Mouse (Mus musculus): ENCODE data around the gene Itpkb.
A peak's percentile ranks its signal among the peaks of the same experiment; 100 is the strongest.

The Itpkb gene

GRCm38 (mm10) chr1:180330145-180330706 is at the start of gene Itpkb:
TSS of gene Itpkb (plus strand) at chr1:180330485.
- DNase-seq (ENCODE audit: low read depth, low spot score): peak; percentile 57

GRCm38 (mm10) chr1:180282581-180282980 is 47.7 kb upstream of the Itpkb start:
- DNase-seq (ENCODE audit: low read depth, low spot score): no peak

DNA sequence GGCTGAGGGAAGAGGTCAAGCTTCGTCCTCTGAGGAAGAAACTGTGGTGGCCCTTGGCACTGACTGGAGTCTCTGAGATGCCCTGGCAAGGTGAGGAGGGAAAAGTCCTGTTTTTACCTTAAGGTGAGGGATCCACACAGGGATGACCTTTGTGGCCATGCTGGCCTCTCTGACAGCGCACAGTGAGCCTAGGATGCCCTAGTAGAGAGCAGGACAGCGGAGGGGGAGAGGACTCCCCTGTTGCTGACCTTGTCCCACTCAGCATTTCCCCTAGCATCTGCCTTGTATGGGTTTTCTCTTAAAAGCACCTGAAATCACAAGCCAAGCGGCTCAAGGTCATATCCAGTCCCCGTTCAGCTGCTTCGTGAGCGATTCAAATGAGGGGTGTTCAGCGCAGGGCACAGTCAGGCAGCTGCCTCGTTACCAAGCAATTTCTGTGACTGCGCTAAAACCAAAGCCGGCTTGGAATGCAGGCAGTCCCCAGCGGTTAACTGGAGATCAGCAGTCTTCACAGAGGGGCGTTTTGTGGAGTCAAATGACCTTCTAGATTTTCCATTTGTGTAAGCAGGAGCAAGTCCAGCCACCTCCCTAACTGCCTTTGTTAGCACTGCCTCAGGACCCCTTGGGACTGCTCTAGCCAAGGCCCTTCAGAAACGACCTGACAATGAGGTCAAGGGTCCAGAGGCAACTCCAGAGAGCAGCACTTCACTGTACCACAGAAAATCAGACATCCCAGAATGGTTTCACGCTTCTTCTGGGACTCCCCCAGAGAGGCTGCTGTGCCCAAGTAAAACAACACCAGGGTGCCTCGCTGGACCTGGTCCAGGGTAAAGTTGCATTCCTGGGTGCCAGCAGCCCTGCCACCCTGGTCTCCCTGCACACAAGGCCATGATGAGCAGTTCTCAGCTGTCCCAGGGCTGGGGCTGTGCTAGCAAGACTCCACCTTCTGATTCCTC is 46.2 kb upstream of the Itpkb start:
- peak; percentile 51 for DNase-seq (ENCODE audit: low read depth, low spot score)

DNA sequence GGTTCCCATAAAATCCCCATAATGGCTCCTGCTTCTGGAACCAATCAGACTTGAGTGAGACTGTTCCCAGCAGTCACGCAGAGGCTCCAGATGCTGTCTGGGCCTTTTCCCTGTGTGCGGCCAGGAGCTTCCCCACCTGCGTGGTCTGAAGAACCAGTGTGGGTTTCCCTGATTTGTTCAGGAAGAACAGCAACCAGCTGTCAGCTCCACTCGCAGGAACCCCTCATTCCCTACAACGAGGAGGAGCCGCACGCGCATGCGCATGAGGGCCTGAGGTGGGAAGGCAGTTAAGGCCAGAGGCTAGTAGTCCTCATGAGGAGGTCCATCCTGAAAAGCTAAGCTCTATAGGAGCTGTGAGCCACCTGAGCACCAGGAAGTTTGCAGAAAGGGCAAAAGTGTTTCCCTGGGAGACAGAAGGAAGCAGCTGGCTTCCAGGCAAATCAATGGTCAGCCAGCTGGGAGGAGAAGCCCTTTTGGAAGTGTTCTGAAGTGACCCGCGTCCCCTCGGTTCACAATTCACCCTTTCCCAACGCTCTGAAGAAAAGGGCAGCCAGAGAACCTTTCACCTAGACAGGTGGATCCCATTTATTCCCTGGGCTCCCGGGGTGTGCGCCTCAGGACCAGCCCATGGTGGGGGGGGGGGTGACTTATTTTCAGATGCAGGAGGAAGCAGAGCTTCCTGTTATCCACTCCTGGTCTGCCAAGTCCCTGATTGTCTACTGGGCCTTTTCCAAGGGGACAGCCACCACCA is 44.0 kb upstream of the Itpkb start:
- no peak for DNase-seq (ENCODE audit: low read depth, low spot score)

DNA sequence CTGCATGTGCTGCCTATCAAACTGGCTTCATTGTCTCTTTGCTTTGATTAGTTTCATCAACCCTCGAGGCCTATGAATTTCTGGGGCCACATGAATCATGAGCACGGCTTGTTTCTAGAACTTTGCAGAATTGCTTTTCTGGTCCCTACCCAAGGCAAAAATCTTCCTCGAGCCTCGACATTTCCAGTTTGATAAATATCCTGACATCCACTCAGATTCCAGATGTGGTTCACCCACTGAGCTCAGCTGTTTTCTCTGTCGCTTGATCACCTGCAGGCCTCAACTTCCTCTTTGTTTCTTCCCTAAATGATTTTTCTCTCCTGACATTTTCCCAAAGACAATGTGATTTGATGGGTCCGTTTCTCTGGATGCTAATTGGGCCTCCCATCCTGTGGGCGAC is 42.1 kb upstream of the Itpkb start:
- no peak for DNase-seq (ENCODE audit: low read depth, low spot score)

GRCm38 (mm10) chr1:180288872-180289468 is 41.3 kb upstream of the Itpkb start:
- DNase-seq (ENCODE audit: low read depth, low spot score): no peak

- no peak for DNase-seq (ENCODE audit: low read depth, low spot score)
Observed at GRCm38 (mm10) chr1:180289788-180290187, 40.5 kb upstream of the Itpkb start.

GRCm38 (mm10) chr1:180290358-180290757 is 39.9 kb upstream of the Itpkb start:
- no peak for DNase-seq (ENCODE audit: low read depth, low spot score)

- no peak for DNase-seq (ENCODE audit: low read depth, low spot score)
Observed at GRCm38 (mm10) chr1:180296088-180296487, 34.2 kb upstream of the Itpkb start.

DNA sequence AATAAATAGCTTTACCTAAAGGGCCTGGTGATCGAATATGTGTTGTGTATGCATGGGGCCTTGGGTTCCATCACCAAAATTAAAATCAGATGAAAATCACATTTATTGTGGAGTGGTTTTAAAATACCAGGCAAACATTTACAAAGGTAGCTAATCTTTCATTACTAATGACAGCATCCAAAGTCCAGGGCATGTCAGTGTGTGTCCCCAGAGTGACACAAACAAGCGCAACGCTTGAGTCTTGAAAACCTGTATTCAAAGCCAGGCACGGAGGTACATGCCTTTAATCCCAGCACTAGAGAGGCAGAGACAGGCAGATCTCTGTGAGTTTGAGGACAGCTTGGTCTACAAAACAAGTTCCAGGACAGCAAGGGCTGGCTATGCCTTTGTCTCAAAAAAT is 30.6 kb upstream of the Itpkb start:
- DNase-seq (ENCODE audit: low read depth, low spot score): no peak

DNA sequence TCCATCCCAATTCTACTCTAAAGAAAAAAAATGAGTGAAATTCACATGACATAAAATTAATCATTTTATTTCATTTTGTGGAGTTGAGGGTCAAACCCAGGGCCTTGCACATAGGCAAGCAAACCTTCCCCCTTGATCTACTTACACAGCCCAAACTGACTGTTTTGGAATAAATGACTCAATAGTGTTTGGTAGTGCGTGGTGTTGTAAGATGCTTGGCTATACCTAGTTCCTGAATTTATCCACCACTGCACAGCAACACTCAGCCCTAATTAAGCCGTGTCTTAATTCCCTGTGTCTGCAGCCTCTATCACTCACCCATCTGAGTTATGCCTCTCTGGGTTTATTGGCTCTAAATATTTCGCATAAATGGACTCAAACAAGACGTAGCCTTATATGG is 30.0 kb upstream of the Itpkb start:
- DNase-seq (ENCODE audit: low read depth, low spot score): no peak

GRCm38 (mm10) chr1:180300997-180301396 is 29.3 kb upstream of the Itpkb start:
- DNase-seq (ENCODE audit: low read depth, low spot score): no peak

- DNase-seq (ENCODE audit: low read depth, low spot score): no peak
Observed at GRCm38 (mm10) chr1:180302253-180303120, 27.8 kb upstream of the Itpkb start.

DNA sequence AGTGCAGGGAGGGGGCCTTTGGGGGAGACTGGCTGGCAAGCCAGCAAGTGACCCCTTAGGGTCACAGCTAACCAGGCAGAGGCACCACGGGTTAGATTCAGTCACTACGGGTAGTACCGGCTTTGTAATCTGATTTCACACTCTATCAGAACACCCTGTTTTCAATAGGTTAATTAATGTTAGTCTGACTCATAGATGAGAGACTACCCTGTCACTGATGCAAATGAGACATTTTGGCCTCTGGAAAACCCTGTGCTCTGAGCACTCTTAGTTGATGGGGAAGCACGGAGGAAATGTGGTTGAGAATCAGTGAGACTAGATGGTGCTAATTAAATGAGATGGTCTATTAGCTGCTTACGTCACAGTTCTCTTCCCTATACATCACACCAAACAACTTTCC is 26.7 kb upstream of the Itpkb start:
- no peak for DNase-seq (ENCODE audit: low read depth, low spot score)

GRCm38 (mm10) chr1:180306889-180307288 is 23.4 kb upstream of the Itpkb start:
- no peak for DNase-seq (ENCODE audit: low read depth, low spot score)

DNA sequence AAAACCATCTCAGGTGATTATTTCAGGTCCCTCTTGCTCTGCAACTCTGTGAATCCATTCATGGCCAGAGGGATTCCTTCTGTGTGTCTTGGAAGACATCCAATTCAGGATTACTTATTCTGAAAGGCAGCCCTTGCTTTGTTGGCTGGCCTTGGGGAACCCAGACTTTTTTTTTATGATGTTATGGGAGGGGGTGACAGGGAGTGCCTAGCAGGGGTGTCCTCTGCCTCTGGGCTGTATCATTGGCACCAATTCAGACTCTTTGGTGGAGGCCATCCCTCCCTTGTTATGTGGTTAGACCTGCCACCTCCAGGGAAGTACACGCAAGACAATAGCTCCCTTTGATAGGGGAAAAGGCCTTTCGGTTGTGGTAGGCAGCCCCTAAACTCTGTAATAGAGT is 22.6 kb upstream of the Itpkb start:
- no peak for DNase-seq (ENCODE audit: low read depth, low spot score)

- no peak for DNase-seq (ENCODE audit: low read depth, low spot score)
Observed at GRCm38 (mm10) chr1:180308897-180309296, 21.4 kb upstream of the Itpkb start.

DNA sequence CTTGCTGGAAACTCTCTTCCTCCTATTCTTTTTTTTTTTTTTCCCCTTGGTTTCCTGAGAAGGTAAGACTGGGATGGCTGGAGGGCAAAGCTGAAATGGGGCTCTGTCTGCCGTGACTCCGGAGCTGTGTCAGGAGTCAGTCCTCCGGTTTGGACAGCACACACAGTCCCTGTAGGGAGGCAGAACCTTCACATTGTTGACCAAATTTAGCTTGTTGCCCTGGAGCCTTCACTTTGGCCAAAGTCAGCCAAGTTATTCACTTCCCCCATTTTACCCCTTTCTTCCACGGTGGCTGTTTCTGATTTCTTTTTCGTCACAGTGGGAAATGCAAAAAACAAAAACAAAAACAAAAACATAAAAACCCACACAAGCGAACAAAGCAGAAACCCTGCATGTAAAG is 18.0 kb upstream of the Itpkb start:
- no peak for DNase-seq (ENCODE audit: low read depth, low spot score)

- DNase-seq (ENCODE audit: low read depth, low spot score): peak; percentile 75
Observed at GRCm38 (mm10) chr1:180312792-180313311, 17.4 kb upstream of the Itpkb start.

DNA sequence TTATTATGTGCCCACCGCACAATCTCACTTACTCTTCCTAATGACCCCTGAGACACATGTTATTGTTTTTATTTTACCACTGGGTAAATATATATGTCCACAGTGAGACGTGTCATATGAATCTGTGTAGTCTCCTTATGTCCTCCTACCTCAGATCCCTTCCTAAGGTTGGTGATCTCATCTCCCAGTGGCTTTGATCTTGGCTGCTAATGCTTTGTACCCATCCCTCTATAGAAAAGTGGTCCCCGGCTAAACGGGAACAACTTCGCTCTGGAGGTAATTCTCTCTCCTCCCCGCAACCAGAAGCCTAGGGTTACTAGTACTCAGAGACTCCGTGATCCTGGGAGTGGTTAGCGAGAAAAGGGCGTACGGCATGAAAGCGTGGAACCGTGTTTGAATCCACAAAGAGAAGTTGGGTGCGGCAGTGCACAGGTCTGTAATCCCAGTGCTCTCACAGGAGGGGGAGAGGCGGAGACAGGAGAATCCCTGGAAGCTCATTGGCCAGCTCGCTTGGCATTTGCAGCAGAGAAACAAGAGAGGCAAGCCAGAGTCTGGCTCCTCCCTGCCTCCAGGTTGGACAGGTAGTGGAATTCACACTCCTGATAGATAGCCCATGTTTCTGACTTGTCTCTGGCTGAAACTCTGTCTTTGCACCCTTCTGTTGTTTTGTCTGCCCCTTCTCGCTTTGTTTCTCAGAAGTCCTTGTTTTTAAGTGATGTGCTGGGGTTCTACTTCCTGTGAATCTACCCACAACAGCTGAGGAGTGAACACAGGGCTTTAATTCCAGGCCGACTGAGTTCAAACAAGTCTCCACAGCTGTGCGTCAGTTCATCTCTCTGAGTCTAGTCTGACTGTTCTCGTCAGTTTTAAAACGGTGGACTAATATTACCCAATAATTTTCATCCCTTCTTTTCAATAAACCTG is 16.5 kb upstream of the Itpkb start:
- peak; percentile 82 for DNase-seq (ENCODE audit: low read depth, low spot score)

Measured in brain, adult 2 months (tissue).